Mouse (Mus musculus) stomach, postnatal 0 days (tissue): ENCODE measurements at regions not wholly inside any gene's neighbourhood (a gene's known extent, or its start where the extent isn't known, plus 50 kb on each side); places are given as distances from the start of the nearest gene placed in this dataset.
A peak's percentile ranks its signal among the peaks of the same experiment; 100 is the strongest.

Experiments used
- ATAC-seq: fragments of 200-750 bp; cut with Nextera tagmentation; 2 replicates; pipeline ENCODE4 v1.8.0; 2017; ENCODE audit not compliant: low FRiP score, low TSS enrichment
- DNase-seq: peaks from one replicate; pipeline ENCODE4 v3.0.0-alpha.2; 2016; ENCODE audit warnings: low spot score
- H3K27ac ChIP-seq: fragments of 300-500 bp; sonication (generic); replicated peaks from 2 replicates; pipeline ENCODE4 v1.5.1; 2014; ENCODE audit warnings: mild to moderate bottlenecking, control low read depth
- H3K27me3 ChIP-seq: fragments of 300-500 bp; sonication (generic); 2 replicates; pipeline ENCODE4 v1.6.1; 2014; ENCODE audit warnings: low read length; ENCODE audit not compliant: control insufficient read depth, insufficient read depth
- H3K36me3 ChIP-seq: fragments of 300-500 bp; sonication (generic); 2 replicates; pipeline ENCODE4 v1.6.1; 2014; ENCODE audit warnings: low read length, mixed read lengths; ENCODE audit not compliant: control insufficient read depth, insufficient read depth
- H3K4me1 ChIP-seq: fragments of 300-500 bp; sonication (generic); replicated peaks from 2 replicates; pipeline ENCODE4 v1.6.1; 2014; ENCODE audit warnings: antibody characterized with exemption; ENCODE audit not compliant: control insufficient read depth, insufficient read depth
- H3K4me2 ChIP-seq: fragments of 300-500 bp; sonication (generic); replicated peaks from 2 replicates; pipeline ENCODE4 v1.6.1; 2014; ENCODE audit warnings: low read depth, mild to moderate bottlenecking, control low read depth, moderate library complexity
- H3K4me3 ChIP-seq: fragments of 300-500 bp; sonication (generic); 2 replicates; pipeline ENCODE4 v1.5.1; 2014; ENCODE audit warnings: low read depth, low read length, control low read depth
- H3K9ac ChIP-seq: fragments of 300-500 bp; sonication (generic); 2 replicates; pipeline ENCODE4 v1.6.1; 2014; ENCODE audit warnings: mild to moderate bottlenecking, low read length, control low read depth, mixed read lengths
- H3K9me3 ChIP-seq: fragments of 300-500 bp; sonication (generic); 2 replicates; pipeline ENCODE4 v1.6.1; 2016; ENCODE audit warnings: low read length; ENCODE audit not compliant: control insufficient read depth
- CTCF ChIP-seq: IDR thresholded peaks from 2 replicates; pipeline ENCODE4 v1.5.1; 2016; ENCODE audit warnings: antibody characterized with exemption, low read depth, mild to moderate bottlenecking, moderate library complexity
- EP300 ChIP-seq: optimal IDR thresholded peaks from 2 replicates; pipeline ENCODE3; 2016; ENCODE audit warnings: antibody characterized with exemption
- WGBS: fragments of 180-500 bp; shearing (Covaris S2); extraction: QIAGEN DNeasy Blood & Tissue Kit; methylation state at CpG from one replicate; pipeline ENCODE4 v1.1.7; 2014; 5-methylcytosine and 5-hydroxymethylcytosine counted together

DNA sequence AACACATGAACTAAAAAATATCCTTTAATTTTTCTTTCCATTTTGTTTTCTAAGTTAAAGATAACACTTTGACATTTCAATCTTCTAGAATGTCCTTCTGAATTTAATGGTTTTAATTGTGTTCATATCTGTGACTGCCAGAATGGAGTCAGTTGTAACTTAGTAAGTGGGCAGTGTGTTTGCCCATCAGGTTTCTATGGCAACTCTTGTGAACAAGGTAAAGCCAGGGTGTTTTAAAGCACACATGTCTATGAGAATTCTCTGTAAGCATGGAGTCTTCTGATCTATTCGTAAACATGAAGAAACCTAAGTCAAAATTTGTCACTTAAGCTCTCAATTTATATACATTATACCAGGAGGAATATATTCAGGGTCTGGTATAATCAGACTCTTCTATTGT, 689.4 kb downstream of the Egfem1 start:
- Histone ChIP-seq H3K4me1 (no peaks in the 10 kb centered on the region), H3K9me3 (no peaks in the 10 kb centered on the region), H3K4me3 (no peak overlapping the region), H3K27me3 (no peaks in the 10 kb centered on the region), H3K4me2 (no peak overlapping the region), H3K27ac (no peak overlapping the region), H3K36me3 (no peaks in the 10 kb centered on the region), H3K9ac (no peak overlapping the region)
- no peak for DNase-seq
- 63% methylated on average over 1 of the region's 1 CpGs for WGBS
- no peak for ATAC-seq
- TF ChIP-seq CTCF: no peak
- no peak for TF ChIP-seq EP300

DNA sequence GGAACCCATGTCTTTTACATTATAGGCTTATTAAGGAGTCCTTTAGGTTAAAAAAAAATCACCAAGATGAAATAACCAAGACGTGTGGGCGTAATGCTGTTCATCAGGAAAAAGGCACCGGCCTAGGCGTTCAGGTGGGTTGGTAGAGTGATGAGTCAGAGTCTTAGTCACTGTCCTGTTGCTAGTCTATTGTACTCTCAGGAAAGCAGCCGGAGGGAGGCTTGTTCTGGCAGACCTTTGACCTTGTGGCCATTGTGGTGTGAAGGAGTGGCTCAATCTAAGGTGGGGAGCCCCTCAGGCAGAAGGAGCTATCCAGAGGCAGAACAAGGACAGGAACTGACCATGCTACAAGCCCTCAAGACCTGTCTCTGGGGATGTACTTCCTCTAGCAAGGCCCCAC, 686.8 kb downstream of the Egfem1 start:
- 66% methylated on average over 5 of the region's 5 CpGs for WGBS
- no peak for TF ChIP-seq CTCF
- no peak for TF ChIP-seq EP300
- ATAC-seq (no peak), DNase-seq (no peak)
- no peaks in the 10 kb centered on the region for H3K9me3 ChIP-seq
- no peaks in the 10 kb centered on the region for H3K27me3 ChIP-seq
- H3K9ac ChIP-seq: no peak overlapping the region
- H3K4me1 ChIP-seq: no peaks in the 10 kb centered on the region
- H3K4me3 ChIP-seq: no peak overlapping the region
- H3K36me3 ChIP-seq: no peaks in the 10 kb centered on the region
- no peak overlapping the region for H3K4me2 ChIP-seq
- no peak overlapping the region for H3K27ac ChIP-seq

DNA sequence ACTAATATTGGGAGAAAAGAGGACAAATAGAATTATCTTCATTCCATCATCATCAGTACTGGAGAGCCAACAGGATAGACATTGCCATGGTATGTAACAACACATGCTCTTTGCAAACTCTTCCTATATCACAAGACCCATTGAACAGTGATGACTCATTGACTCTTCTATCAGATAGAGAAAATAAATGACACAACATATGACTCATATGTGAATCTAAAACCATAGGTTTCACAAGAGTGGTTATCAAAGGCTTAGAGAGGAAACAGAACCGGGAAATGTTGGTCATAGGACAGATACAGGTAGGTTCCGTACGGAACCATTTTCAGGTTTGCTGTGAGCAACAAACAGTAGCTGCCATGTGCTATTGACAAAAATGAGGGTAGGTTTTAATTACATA, 682.2 kb downstream of the Egfem1 start:
- Histone ChIP-seq H3K9me3 (no peaks in the 10 kb centered on the region), H3K36me3 (no peaks in the 10 kb centered on the region), H3K4me1 (no peaks in the 10 kb centered on the region), H3K9ac (no peak overlapping the region), H3K27ac (no peak overlapping the region), H3K27me3 (no peaks in the 10 kb centered on the region), H3K4me3 (no peak overlapping the region), H3K4me2 (no peak overlapping the region)
- no peak for ATAC-seq
- DNase-seq: no peak
- TF ChIP-seq EP300 (no peak), CTCF (no peak)
- WGBS: 77% methylated on average over 3 of the region's 3 CpGs

DNA sequence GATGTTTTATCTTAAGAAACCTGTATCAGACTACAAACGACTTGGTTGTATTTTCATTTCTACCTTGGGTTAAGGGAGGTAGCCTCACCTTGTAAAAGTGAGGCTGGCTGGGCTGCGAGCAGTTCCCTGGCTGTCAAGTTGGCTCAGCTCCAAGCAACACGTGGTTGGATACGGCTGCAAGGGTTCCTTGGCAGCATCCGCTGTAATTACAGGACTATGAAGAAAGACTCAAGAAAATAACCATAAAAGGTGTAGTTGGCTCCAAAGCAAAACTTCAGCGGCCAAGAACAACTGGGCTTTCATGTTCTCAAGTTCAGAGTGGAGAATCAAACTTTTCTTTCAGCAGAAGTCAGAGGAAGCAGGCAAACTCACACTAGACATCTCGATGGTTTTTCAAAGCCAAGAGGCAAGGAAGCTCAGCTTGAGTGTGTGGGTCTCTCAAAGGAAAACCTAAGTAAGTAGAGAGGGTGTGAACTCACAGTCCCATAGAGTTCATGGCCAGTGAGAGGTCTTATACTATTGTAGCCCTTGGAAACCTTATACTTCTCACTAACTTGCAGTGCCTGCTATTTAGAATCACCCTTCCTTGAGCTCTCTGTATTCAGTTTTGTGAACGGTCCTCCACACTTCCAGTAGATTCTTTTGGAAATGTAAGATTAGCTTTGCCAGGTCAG, 676.1 kb downstream of the Egfem1 start:
- TF ChIP-seq CTCF (no peak), EP300 (no peak)
- no peaks in the 10 kb centered on the region for H3K36me3 ChIP-seq
- no peak overlapping the region for H3K27ac ChIP-seq
- no peaks in the 10 kb centered on the region for H3K9me3 ChIP-seq
- no peak overlapping the region for H3K4me2 ChIP-seq
- H3K4me3 ChIP-seq: no peak overlapping the region
- DNase-seq (peak; percentile 52), ATAC-seq (no peak)
- H3K4me1 ChIP-seq: no peaks in the 10 kb centered on the region
- no peak overlapping the region for H3K9ac ChIP-seq
- H3K27me3 ChIP-seq: no peaks in the 10 kb centered on the region
- 45% methylated on average over 8 of the region's 8 CpGs for WGBS
